Mouse (Mus musculus) olfactory bulb, adult 2 months (tissue): Measurements from ENCODE around the gene Mrpl14. TPM values are rescaled to one million over a fixed set of nuclear protein-coding genes. Genes with fewer than 3 reads are reported as not detected.

Experiments
- H3K27ac ChIP-seq: fragments of 200-500 bp; 2 replicates; pipeline ENCODE4 v1.5.1; 2012; ENCODE audit warnings: low read depth, low read length; ENCODE audit not compliant: insufficient read depth
- H3K4me1 ChIP-seq: fragments of 200-500 bp; 2 replicates; pipeline ENCODE4 v1.6.1; 2012; ENCODE audit warnings: low read length; ENCODE audit not compliant: control insufficient read depth, insufficient read depth
- H3K4me3 ChIP-seq: fragments of 200-500 bp; 2 replicates; pipeline ENCODE4 v1.5.1; 2012; ENCODE audit warnings: mild to moderate bottlenecking, low read depth, low read length, moderate library complexity; ENCODE audit not compliant: insufficient read depth
- CTCF ChIP-seq: fragments of 200-500 bp; IDR thresholded peaks from 2 replicates; pipeline ENCODE4 v1.5.1; 2012; ENCODE audit warnings: low read depth, mild to moderate bottlenecking, low read length, moderate library complexity; ENCODE audit not compliant: insufficient read depth
- POLR2A ChIP-seq: fragments of 200-500 bp; IDR thresholded peaks from 2 replicates; pipeline ENCODE4 v1.6.1; 2012; ENCODE audit warnings: mild to moderate bottlenecking, low read depth, low read length, moderate library complexity; ENCODE audit not compliant: insufficient read depth
- WGBS: fragments of 180-500 bp; shearing (Covaris S2); methylation state at CpG from one replicate; pipeline ENCODE4 v1.1.7; 2018; 5-methylcytosine and 5-hydroxymethylcytosine counted together
- polyA plus RNA-seq: library from polyadenylated mRNA; stranded (reverse); fragments of >200 nt; gene quantifications from 2 replicates; pipeline ENCODE4 v1.2.4, GENCODE M21; 2012; ENCODE audit warnings: low replicate concordance; ENCODE audit not compliant: missing spikeins, insufficient read depth, insufficient read length

Gene Mrpl14
- polyA plus RNA-seq, 1 experiment, result not detected

DNA sequence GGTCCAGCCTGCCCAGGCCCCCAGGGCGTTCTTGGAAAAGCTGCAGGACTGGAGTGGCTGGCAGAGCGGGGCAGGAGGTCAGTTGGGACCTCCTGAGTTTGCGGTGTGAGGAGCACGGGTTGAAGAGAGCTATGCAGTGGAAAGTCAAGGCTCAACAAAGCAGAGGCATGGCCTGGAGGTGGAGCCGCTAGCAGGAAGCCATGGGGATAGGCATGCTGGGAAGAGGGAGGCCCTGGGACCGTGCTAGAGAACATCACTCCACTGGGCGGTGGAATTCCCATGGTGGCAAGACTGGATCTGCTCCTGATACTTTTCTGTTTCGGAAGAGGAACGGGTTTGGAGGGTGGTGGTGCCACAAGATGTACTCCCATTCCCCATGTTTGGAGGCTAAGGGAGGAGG, 10.9 kb downstream of the Mrpl14 start:
- TF ChIP-seq CTCF (no peak), POLR2A (no peak)
- no peak overlapping the region for H3K27ac ChIP-seq
- no peak overlapping the region for H3K4me3 ChIP-seq
- peaks cover 9% of the 10 kb centered on the region for H3K4me1 ChIP-seq
- 92% methylated on average over 9 of the region's 9 CpGs for WGBS

DNA sequence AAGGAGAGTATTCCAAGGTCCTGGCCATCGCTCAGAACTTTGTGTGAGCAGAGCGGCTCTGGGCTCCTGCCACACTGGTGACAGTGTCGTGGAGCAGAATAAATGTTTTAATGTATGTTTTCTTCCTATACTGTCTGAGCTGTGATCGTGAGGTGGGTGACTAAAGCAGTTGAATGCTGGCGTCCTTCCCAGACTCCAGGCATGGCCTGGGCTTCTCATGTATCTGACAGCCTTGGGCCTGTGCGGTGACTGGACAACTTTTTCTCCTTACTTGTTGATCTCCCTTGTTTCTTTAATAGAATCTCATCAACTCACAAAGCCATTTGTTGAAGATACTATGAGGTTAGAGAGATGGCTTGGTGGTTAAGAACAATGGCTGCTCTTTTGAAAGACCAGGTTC, 12.2 kb downstream of the Mrpl14 start:
- TF ChIP-seq CTCF (no peak), POLR2A (no peak)
- Histone ChIP-seq H3K27ac (no peak overlapping the region), H3K4me1 (peaks cover 9% of the 10 kb centered on the region), H3K4me3 (no peak overlapping the region)
- WGBS, result 67% methylated on average over 6 of the region's 6 CpGs

DNA sequence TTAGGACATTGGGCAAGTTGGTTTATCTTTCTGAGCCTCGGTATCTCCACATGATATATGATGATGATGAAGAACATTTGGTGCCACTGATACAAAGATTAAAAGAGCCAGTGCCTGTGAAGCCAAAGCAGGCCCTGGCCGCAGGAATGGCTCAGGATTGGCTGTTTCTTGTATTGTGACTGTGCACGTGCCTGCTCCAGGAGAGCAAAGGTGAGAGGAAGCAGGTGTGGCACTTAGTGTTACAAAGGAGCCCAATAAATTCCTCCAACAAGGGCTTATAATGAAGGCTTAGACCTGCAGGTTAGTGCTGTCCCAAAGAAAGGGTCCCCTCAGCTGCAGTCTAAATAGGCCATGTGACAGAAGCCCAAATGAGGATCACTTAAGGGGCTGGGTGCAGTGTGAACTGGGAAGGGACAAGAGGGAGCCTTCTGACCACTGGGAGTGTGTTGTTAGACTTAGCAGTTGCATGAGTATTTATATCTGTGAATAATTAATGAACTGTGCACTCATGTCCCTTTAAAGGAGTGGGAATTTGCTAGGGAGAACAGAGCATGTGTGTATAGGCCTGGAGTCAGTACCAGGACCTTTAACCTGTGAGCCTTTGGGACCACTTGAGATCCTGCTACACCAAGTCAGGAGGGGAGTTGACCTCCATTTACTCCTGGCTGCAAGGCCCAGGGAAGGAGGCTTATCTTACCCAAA, 13.1 kb downstream of the Mrpl14 start:
- H3K4me3 ChIP-seq, result no peak overlapping the region
- no peak overlapping the region for H3K27ac ChIP-seq
- TF ChIP-seq CTCF, result no peak
- TF ChIP-seq POLR2A, result no peak
- WGBS, result 88% methylated on average over 3 of the region's 3 CpGs
- peaks cover 9% of the 10 kb centered on the region for H3K4me1 ChIP-seq

DNA sequence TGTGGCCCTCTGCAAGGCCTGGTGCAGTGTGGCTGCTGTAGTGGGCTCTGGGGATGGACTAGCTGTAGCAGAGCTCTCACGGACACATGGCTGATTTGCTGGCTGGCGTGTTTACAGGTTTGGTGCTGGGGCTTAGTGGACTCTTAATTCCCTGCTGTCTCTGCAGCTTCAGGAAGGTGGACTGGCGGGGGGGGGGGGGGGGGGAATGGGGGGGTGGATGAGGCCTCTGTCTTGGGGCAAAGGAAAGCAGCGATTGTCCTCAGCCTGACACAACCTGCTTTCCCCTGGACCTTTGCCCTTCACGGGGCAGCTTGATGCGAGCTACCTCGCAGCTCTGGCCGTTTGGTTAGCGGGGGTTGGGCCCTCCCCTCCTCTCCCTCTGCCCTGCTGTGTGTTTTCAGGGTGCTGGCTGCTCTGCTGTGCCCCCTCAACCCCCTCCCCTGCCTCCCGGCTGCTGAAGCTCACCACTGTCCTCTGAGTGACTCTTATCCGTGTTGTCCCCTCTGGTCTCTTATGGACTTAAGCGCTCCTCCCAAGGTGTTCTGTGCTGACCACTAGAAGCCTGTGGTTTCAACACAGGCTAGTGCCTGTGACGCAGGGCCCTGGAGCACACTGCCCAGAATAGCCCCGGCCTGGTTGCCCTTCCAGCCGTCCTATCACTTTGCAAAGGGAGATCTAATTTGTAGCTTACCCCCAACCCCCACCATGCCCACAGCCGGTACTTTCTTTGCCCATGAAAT, 14.5 kb downstream of the Mrpl14 start:
- TF ChIP-seq POLR2A, result no peak
- 68% methylated on average over 9 of the region's 16 CpGs for WGBS
- Histone ChIP-seq H3K27ac (no peak overlapping the region), H3K4me3 (no peak overlapping the region), H3K4me1 (peaks cover under 1% of the 10 kb centered on the region)

DNA sequence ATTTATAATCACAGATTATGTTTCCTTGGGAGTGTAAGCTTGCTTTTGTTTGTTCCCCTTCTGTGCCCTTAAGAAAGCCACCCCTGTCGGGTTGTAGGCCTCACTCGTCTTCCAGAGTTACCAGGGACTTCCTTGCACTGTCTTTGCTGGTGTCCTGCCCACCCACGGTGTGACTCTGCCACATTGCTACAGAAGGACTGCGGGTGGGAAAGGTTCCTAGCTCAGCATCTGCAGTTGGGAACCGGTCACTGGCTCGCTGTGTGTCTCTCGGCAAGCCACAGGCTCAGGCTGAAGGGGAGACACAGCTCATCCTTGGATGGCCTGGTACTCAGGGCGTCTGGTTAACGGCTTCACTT, 15.1 kb downstream of the Mrpl14 start:
- Histone ChIP-seq H3K4me1 (no peaks in the 10 kb centered on the region; the same call in 1 of the 2 replicates), H3K4me3 (no peak overlapping the region), H3K27ac (no peak overlapping the region)
- 71% methylated on average over 9 of the region's 9 CpGs for WGBS
- TF ChIP-seq CTCF, result no peak
- TF ChIP-seq POLR2A, result no peak

DNA sequence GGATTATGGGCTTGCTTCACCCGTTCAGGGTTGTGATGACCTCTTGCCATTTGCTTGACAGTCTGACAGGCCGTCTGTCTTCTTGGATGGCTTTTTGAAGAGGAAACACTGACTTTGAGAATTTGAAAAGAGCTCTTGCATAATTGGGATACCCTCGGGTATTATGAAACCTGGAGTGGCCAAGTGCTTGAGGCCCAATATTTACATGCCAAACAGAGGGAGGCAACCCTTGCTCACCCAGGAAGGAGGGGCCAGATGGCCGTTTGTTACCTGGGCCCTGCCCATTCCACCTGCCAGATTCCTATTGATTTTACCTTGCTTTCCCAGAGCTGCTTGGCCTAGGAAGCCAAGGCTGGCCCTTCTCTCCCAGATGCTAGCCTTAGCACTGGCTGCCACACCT, 16.1 kb downstream of the Mrpl14 start:
- 71% methylated on average over 4 of the region's 4 CpGs for WGBS
- no peak for TF ChIP-seq CTCF
- TF ChIP-seq POLR2A, result no peak
- Histone ChIP-seq H3K27ac (no peak overlapping the region), H3K4me3 (no peak overlapping the region), H3K4me1 (no peaks in the 10 kb centered on the region; the same call in 1 of the 2 replicates)

DNA sequence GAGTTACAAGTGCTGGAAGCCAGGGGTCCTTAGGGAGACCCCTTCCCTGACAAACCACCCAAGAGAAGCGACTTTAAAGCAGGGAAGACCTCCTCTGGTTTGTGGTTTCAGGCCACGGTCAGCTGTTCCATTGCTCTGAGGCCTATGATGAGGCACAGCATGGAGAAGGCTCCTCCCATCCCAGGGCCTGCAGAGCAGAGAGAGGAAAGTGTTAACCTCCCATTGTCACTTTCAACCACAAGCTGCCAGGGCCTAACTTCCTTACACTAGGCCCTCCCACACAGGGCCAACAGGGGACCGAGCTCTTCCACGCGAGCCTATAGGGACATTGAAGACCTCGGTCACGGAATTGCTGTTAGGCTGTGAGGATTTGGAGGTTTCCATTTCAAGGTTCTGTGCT, 17.1 kb downstream of the Mrpl14 start:
- 71% methylated on average over 7 of the region's 7 CpGs for WGBS
- Histone ChIP-seq H3K4me3 (no peak overlapping the region), H3K27ac (no peak overlapping the region), H3K4me1 (no peaks in the 10 kb centered on the region; the same call in 1 of the 2 replicates)
- no peak for TF ChIP-seq CTCF
- TF ChIP-seq POLR2A, result no peak

DNA sequence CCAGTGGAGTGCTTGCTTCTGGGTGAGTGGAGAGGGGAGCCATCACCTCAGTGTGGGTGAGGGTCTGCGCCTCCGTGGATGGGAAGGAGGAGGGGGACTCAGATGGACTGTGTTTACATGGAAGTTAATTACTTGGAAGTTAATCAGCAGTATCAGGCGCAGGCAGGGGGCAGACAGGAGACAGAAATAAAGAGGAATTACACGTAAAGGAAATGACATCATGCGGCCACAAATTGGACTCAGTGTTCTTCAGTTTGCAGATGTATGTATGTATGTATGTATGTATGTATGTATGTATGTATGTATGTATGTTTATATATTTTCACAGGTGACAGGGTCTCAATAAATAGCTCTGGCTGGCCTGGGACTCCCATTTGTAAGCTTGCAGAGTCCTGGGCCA, 20.7 kb downstream of the Mrpl14 start:
- peaks cover under 1% of the 10 kb centered on the region; the same call in 1 of the 2 replicates for H3K4me1 ChIP-seq
- WGBS, result 64% methylated on average over 5 of the region's 5 CpGs
- no peak overlapping the region for H3K4me3 ChIP-seq
- H3K27ac ChIP-seq, result no peak overlapping the region
- TF ChIP-seq POLR2A (no peak), CTCF (no peak)

DNA sequence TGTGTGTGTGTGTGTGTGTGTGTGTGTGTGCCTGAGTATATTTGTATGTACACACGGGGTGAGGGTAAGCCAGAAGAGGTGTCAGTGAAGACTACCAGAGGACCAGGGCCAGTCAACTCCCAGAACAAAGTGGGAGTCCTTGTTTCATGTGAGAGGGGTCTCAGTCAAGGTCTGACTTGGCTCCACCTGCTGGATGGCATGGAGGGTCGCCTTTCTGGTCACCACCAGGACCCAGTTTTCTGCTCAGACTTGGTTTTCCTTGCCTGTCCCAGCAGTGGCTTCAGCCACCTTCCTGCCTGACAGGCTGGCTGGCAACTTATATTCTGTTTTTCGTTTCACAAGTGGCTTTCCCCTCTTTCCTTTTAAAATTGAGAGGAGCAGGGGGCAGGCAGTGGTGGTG, 21.3 kb downstream of the Mrpl14 start:
- no peak overlapping the region for H3K4me3 ChIP-seq
- TF ChIP-seq POLR2A (no peak), CTCF (no peak)
- 60% methylated on average over 3 of the region's 3 CpGs for WGBS
- H3K27ac ChIP-seq, result no peak overlapping the region
- H3K4me1 ChIP-seq, result peaks cover 3% of the 10 kb centered on the region; the same call in 1 of the 2 replicates
